Mouse (Mus musculus) embryonic facial prominence, embryonic 10.5 days (tissue): ENCODE data around the gene Vmn2r110. TPM values are rescaled to one million over a fixed set of nuclear protein-coding genes. Genes with fewer than 3 reads are reported as not detected.

Experiments
- DNase-seq: peaks from one replicate; pipeline ENCODE4 v3.0.0-alpha.2; 2017; ENCODE audit warnings: low spot score
- H3K27ac ChIP-seq: fragments of 300-500 bp; sonication (generic); replicated peaks from 2 replicates; pipeline ENCODE4 v1.5.1; 2016; ENCODE audit warnings: mild to moderate bottlenecking
- H3K27me3 ChIP-seq: fragments of 300-500 bp; sonication (generic); replicated peaks from 2 replicates; pipeline ENCODE4 v1.6.1; 2016; ENCODE audit warnings: low read depth, mild to moderate bottlenecking; ENCODE audit not compliant: poor library complexity, severe bottlenecking
- H3K36me3 ChIP-seq: fragments of 300-500 bp; sonication (generic); replicated peaks from 2 replicates; pipeline ENCODE4 v1.6.1; 2016; ENCODE audit warnings: mild to moderate bottlenecking, moderate library complexity
- H3K4me1 ChIP-seq: fragments of 300-500 bp; sonication (generic); 2 replicates; pipeline ENCODE4 v1.6.1; 2016
- H3K4me3 ChIP-seq: fragments of 300-500 bp; sonication (generic); 2 replicates; pipeline ENCODE4 v1.5.1; 2016; ENCODE audit warnings: mild to moderate bottlenecking, moderate library complexity
- H3K9me3 ChIP-seq: fragments of 300-500 bp; sonication (generic); 2 replicates; pipeline ENCODE4 v1.6.1; 2016; ENCODE audit warnings: mild to moderate bottlenecking
- WGBS: fragments of 180-500 bp; shearing (Covaris S2); methylation state at CpG from one replicate; pipeline ENCODE4 v1.1.7; 2016; 5-methylcytosine and 5-hydroxymethylcytosine counted together
- polyA plus RNA-seq: library from polyadenylated mRNA; unstranded; fragments of >200 nt; fragmentation: Nextera tagmentation; extraction: Ambion mirVana; gene quantifications from 2 replicates; pipeline ENCODE4 v1.2.1, GENCODE M21; 2016

The Vmn2r110 gene
- polyA plus RNA-seq = 0.04 and 0.05 TPM in 2 replicates

- no peaks in the 10 kb centered on the region for H3K36me3 ChIP-seq
- DNase-seq = no peak
- no peaks in the 10 kb centered on the region for H3K27me3 ChIP-seq
- WGBS = 36% methylated on average over 1 of the region's 1 CpGs
- peaks cover 11% of the 10 kb centered on the region; the same call in 1 of the 2 replicates for H3K9me3 ChIP-seq
- no peak within 1 kb of the TSS for H3K4me3 ChIP-seq
- H3K27ac ChIP-seq = no peak within 1 kb of the TSS
- no peaks in the 10 kb centered on the region for H3K4me1 ChIP-seq
These were observed at the start of gene Vmn2r110 for GRCm38 (mm10) chr17:20596323-20596722. Gene Vmn2r110 (minus strand): TSS chr17:20596423.

GRCm38 (mm10) chr17:20624777-20625176 lies 28.6 kb upstream of the Vmn2r110 start, which contains the start of gene Fpr-rs3:
Gene Fpr-rs3 (minus strand): TSS chr17:20624877.
- H3K9me3 ChIP-seq = peaks cover 28% of the 10 kb centered on the region
- no peak for DNase-seq
- no peaks in the 10 kb centered on the region for H3K4me1 ChIP-seq
- H3K27ac ChIP-seq = no peak within 1 kb of the TSS
- H3K36me3 ChIP-seq = no peaks in the 10 kb centered on the region
- no peak within 1 kb of the TSS for H3K4me3 ChIP-seq
- H3K27me3 ChIP-seq = no peaks in the 10 kb centered on the region

GRCm38 (mm10) chr17:20564656-20565055 lies 31.6 kb downstream of the Vmn2r110 start, which contains the start of gene Vmn2r109:
Gene Vmn2r109 (minus strand): TSS chr17:20564756.
- Histone ChIP-seq H3K36me3 (no peaks in the 10 kb centered on the region), H3K27me3 (no peaks in the 10 kb centered on the region), H3K27ac (no peak within 1 kb of the TSS), H3K4me1 (no peaks in the 10 kb centered on the region), H3K9me3 (no peaks in the 10 kb centered on the region), H3K4me3 (no peak within 1 kb of the TSS)
- 90% methylated on average over 1 of the region's 1 CpGs for WGBS
- DNase-seq = no peak

Other genes with a start within 250 kb of the Vmn2r110 start
- not detected in 2 replicates for gene Vmn1r224, start 182.3 kb downstream of the Vmn2r110 start, polyA plus RNA-seq
- not detected in 2 replicates for gene Vmn2r108, start 115.1 kb downstream of the Vmn2r110 start, polyA plus RNA-seq
- gene Vmn1r225, start 98.3 kb downstream of the Vmn2r110 start, polyA plus RNA-seq = not detected in 2 replicates
- not detected in 2 replicates for gene Vmn2r109, start 31.7 kb downstream of the Vmn2r110 start, polyA plus RNA-seq
- gene Fpr-rs3, start 28.5 kb upstream of the Vmn2r110 start, polyA plus RNA-seq = not detected in 2 replicates
- gene Vmn1r226, start 86.4 kb upstream of the Vmn2r110 start, polyA plus RNA-seq = not detected in 2 replicates
- not detected in 2 replicates for gene Vmn1r227, start 133.4 kb upstream of the Vmn2r110 start, polyA plus RNA-seq
- gene Vmn1r228, start 189.7 kb upstream of the Vmn2r110 start, polyA plus RNA-seq = not detected in 2 replicates
- gene Vmn1r229, start 215.1 kb upstream of the Vmn2r110 start, polyA plus RNA-seq = 0.01 TPM in 1 of 2 replicates, not detected in the other
- gene Vmn1r230, start 244.0 kb upstream of the Vmn2r110 start, polyA plus RNA-seq = not detected in 2 replicates